Mouse (Mus musculus): Measurements from ENCODE around the gene Scd3. TPM values are rescaled to one million over a fixed set of nuclear protein-coding genes. Genes with fewer than 3 reads are reported as not detected.
"Not testable (repeated sequence)": the region's sequence is repeated elsewhere in the genome, so short reads cannot be mapped to it uniquely, and the experiment has no call there.

Scd3 gene
- polyA plus RNA-seq, 1 experiment from 2014 or later = 3.4 TPM

- Histone ChIP-seq H3K9me3 (no peaks in the 10 kb centered on the region), H3K27ac (peak overlapping the region; percentile 68), H3K27me3 (no peaks in the 10 kb centered on the region), H3K4me1 (replicated peaks) (peaks cover 45% of the 10 kb centered on the region), H3K4me2 (replicated peaks) (no peak overlapping the region), H3K36me3 (no peaks in the 10 kb centered on the region), H3K9ac (replicated peaks) (no peak overlapping the region), H3K4me3 (replicated peaks) (no peak overlapping the region)
- no peak for ATAC-seq
- 3% methylated on average over 6 of the region's 6 CpGs for WGBS
Observed at GRCm38 (mm10) chr19:44280755-44281154, 77.7 kb downstream of the Scd3 start.

GRCm38 (mm10) chr19:44281825-44282447 lies 78.9 kb downstream of the Scd3 start:
- peaks cover 45% of the 10 kb centered on the region for H3K4me1 ChIP-seq (replicated peaks)
- H3K27ac ChIP-seq = peak overlapping the region; percentile 76
- peak overlapping the region; percentile 19; the same call in 1 of the 2 replicates for H3K4me2 ChIP-seq (replicated peaks)
- H3K9me3 ChIP-seq; H3K27me3 ChIP-seq; H3K9ac ChIP-seq (replicated peaks); H3K4me3 ChIP-seq (replicated peaks); ATAC-seq; H3K36me3 ChIP-seq: not testable (repeated sequence)
- 72% methylated on average over 1 of the region's 1 CpGs for WGBS

GRCm38 (mm10) chr19:44282534-44283156 lies 79.6 kb downstream of the Scd3 start:
- no peaks in the 10 kb centered on the region for H3K36me3 ChIP-seq
- H3K9me3 ChIP-seq = no peaks in the 10 kb centered on the region
- H3K9ac ChIP-seq (replicated peaks) = no peak overlapping the region
- peak overlapping the region; percentile 19 for H3K4me2 ChIP-seq (replicated peaks)
- ATAC-seq = no peak
- H3K27me3 ChIP-seq = no peaks in the 10 kb centered on the region
- H3K27ac ChIP-seq = peak overlapping the region; percentile 96
- no peak overlapping the region for H3K4me3 ChIP-seq (replicated peaks)
- 44% methylated on average over 9 of the region's 9 CpGs for WGBS
- peaks cover 45% of the 10 kb centered on the region for H3K4me1 ChIP-seq (replicated peaks)

GRCm38 (mm10) chr19:44283157-44284024 lies 80.3 kb downstream of the Scd3 start:
- Histone ChIP-seq H3K9me3 (no peaks in the 10 kb centered on the region), H3K27ac (peak overlapping the region; percentile 96), H3K27me3 (no peaks in the 10 kb centered on the region), H3K4me2 (replicated peaks) (peak overlapping the region; percentile 78), H3K36me3 (no peaks in the 10 kb centered on the region), H3K4me1 (replicated peaks) (peaks cover 45% of the 10 kb centered on the region), H3K4me3 (replicated peaks) (peak overlapping the region; percentile 49), H3K9ac (replicated peaks) (peak overlapping the region; percentile 41; the same call in 1 of the 2 replicates)
- no peak for ATAC-seq
- 19% methylated on average over 15 of the region's 15 CpGs for WGBS

- Histone ChIP-seq H3K4me3 (replicated peaks) (peak overlapping the region; percentile 49), H3K9ac (replicated peaks) (peak overlapping the region; percentile 71), H3K27me3 (no peaks in the 10 kb centered on the region), H3K4me1 (replicated peaks) (peaks cover 45% of the 10 kb centered on the region), H3K9me3 (no peaks in the 10 kb centered on the region), H3K27ac (peak overlapping the region; percentile 96), H3K36me3 (no peaks in the 10 kb centered on the region), H3K4me2 (replicated peaks) (peak overlapping the region; percentile 78)
- peak; percentile 99 for ATAC-seq
- WGBS = 0% methylated on average over 38 of the region's 38 CpGs
Observed at GRCm38 (mm10) chr19:44284025-44284695, 81.1 kb downstream of the Scd3 start.

GRCm38 (mm10) chr19:44284723-44285122 lies 81.7 kb downstream of the Scd3 start:
- H3K4me3 ChIP-seq (replicated peaks) = peak overlapping the region; percentile 49
- H3K27ac ChIP-seq = peak overlapping the region; percentile 96
- no peak for ATAC-seq
- WGBS = 1% methylated on average over 11 of the region's 11 CpGs
- H3K9ac ChIP-seq (replicated peaks) = peak overlapping the region; percentile 71
- peak overlapping the region; percentile 78 for H3K4me2 ChIP-seq (replicated peaks)
- no peaks in the 10 kb centered on the region for H3K27me3 ChIP-seq
- no peaks in the 10 kb centered on the region for H3K9me3 ChIP-seq
- peaks cover 45% of the 10 kb centered on the region for H3K4me1 ChIP-seq (replicated peaks)
- H3K36me3 ChIP-seq = no peaks in the 10 kb centered on the region

GRCm38 (mm10) chr19:44285554-44285953 lies 82.5 kb downstream of the Scd3 start:
- no peak overlapping the region for H3K27ac ChIP-seq
- no peak for ATAC-seq

GRCm38 (mm10) chr19:44286109-44286508 lies 83.0 kb downstream of the Scd3 start:
- Histone ChIP-seq H3K9me3 (no peaks in the 10 kb centered on the region), H3K27ac (no peak overlapping the region), H3K27me3 (no peaks in the 10 kb centered on the region), H3K4me2 (replicated peaks) (no peak overlapping the region), H3K4me3 (replicated peaks) (no peak overlapping the region), H3K36me3 (no peaks in the 10 kb centered on the region), H3K4me1 (replicated peaks) (peaks cover 32% of the 10 kb centered on the region), H3K9ac (replicated peaks) (no peak overlapping the region)
- 76% methylated on average over 2 of the region's 2 CpGs for WGBS
- no peak for ATAC-seq

More at GRCm38 (mm10) chr19:44285554-44285953, 82.5 kb downstream of the Scd3 start:
- Histone ChIP-seq H3K9me3 (no peaks in the 10 kb centered on the region), H3K9ac (replicated peaks) (no peak overlapping the region), H3K4me2 (replicated peaks) (no peak overlapping the region), H3K36me3 (no peaks in the 10 kb centered on the region), H3K27me3 (no peaks in the 10 kb centered on the region), H3K4me1 (replicated peaks) (peaks cover 37% of the 10 kb centered on the region), H3K4me3 (replicated peaks) (no peak overlapping the region)
- 81% methylated on average over 8 of the region's 8 CpGs for WGBS

- 82% methylated on average over 11 of the region's 11 CpGs for WGBS
- no peaks in the 10 kb centered on the region for H3K36me3 ChIP-seq
- ATAC-seq = no peak
Observed at GRCm38 (mm10) chr19:44287415-44288110, 84.5 kb downstream of the Scd3 start.

GRCm38 (mm10) chr19:44292083-44292482 lies 89.0 kb downstream of the Scd3 start:
- ATAC-seq = no peak
- H3K9me3 ChIP-seq = no peaks in the 10 kb centered on the region
- WGBS = 78% methylated on average over 2 of the region's 2 CpGs

More at GRCm38 (mm10) chr19:44287415-44288110, 84.5 kb downstream of the Scd3 start:
- H3K4me3 ChIP-seq (replicated peaks) = no peak overlapping the region
- H3K27ac ChIP-seq = no peak overlapping the region
- no peak overlapping the region for H3K9ac ChIP-seq (replicated peaks)
- H3K9me3 ChIP-seq = no peaks in the 10 kb centered on the region
- H3K27me3 ChIP-seq = no peaks in the 10 kb centered on the region
- H3K4me1 ChIP-seq (replicated peaks) = peaks cover 35% of the 10 kb centered on the region
- H3K4me2 ChIP-seq (replicated peaks) = no peak overlapping the region

GRCm38 (mm10) chr19:44292483-44292882 lies 89.4 kb downstream of the Scd3 start:
- no peaks in the 10 kb centered on the region for H3K27me3 ChIP-seq
- H3K4me2 ChIP-seq (replicated peaks) = peak overlapping the region; percentile 100
- H3K4me1 ChIP-seq (replicated peaks) = peaks cover 45% of the 10 kb centered on the region
- H3K27ac ChIP-seq = peak overlapping the region; percentile 99
- peaks cover 15% of the 10 kb centered on the region for H3K36me3 ChIP-seq
- ATAC-seq = no peak
- H3K4me3 ChIP-seq (replicated peaks) = peak overlapping the region; percentile 82
- H3K9me3 ChIP-seq = no peaks in the 10 kb centered on the region
- H3K9ac ChIP-seq (replicated peaks) = peak overlapping the region; percentile 60; the same call in 1 of the 2 replicates
- WGBS = 64% methylated on average over 3 of the region's 3 CpGs

More at GRCm38 (mm10) chr19:44292083-44292482, 89.0 kb downstream of the Scd3 start:
- Histone ChIP-seq H3K4me3 (replicated peaks) (no peak overlapping the region), H3K27me3 (no peaks in the 10 kb centered on the region), H3K9ac (replicated peaks) (no peak overlapping the region), H3K27ac (peak overlapping the region; percentile 99), H3K36me3 (peaks cover 11% of the 10 kb centered on the region), H3K4me2 (replicated peaks) (peak overlapping the region; percentile 100), H3K4me1 (replicated peaks) (peaks cover 41% of the 10 kb centered on the region)

Measured in midbrain, embryonic 13.5 days (tissue).